Mouse (Mus musculus): ENCODE data around the gene Reep1. TPM values are rescaled to one million over a fixed set of nuclear protein-coding genes. Genes with fewer than 3 reads are reported as not detected.

Gene Reep1
- polyA plus RNA-seq, 1 experiment from 2014 or later = 20.3 TPM

- Histone ChIP-seq H3K36me3 (ENCODE audit: insufficient read depth) (no peaks in the 10 kb centered on the region), H3K9ac (no peak overlapping the region), H3K27me3 (ENCODE audit: insufficient read depth, low read length) (no peaks in the 10 kb centered on the region), H3K9me3 (ENCODE audit: low read depth, low read length) (no peaks in the 10 kb centered on the region), H3K27ac (ENCODE audit: low read depth) (no peak overlapping the region), H3K4me1 (ENCODE audit: insufficient read depth) (no peaks in the 10 kb centered on the region), H3K4me2 (no peak overlapping the region), H3K4me3 (ENCODE audit: low read depth, low read length) (no peak overlapping the region)
- TF ChIP-seq CTCF (IDR thresholded peaks at IDR 0.05; ENCODE audit: low read depth) = no peak
- WGBS = 81% methylated on average over 9 of the region's 9 CpGs
- ATAC-seq (ENCODE audit: insufficient read depth) (no peak), DNase-seq (no peak)
These were observed 38.3 kb downstream of the Reep1 start for GRCm38 (mm10) chr6:71745482-71746234.

- DNase-seq = no peak
- no peak overlapping the region for H3K4me2 ChIP-seq
- H3K4me1 ChIP-seq (ENCODE audit: insufficient read depth) = no peaks in the 10 kb centered on the region
- TF ChIP-seq CTCF (IDR thresholded peaks at IDR 0.05; ENCODE audit: low read depth) = no peak
- H3K36me3 ChIP-seq (ENCODE audit: insufficient read depth) = no peaks in the 10 kb centered on the region
- H3K4me3 ChIP-seq (ENCODE audit: low read depth, low read length) = no peak overlapping the region
- ATAC-seq (ENCODE audit: insufficient read depth) = no peak
- no peaks in the 10 kb centered on the region for H3K9me3 ChIP-seq (ENCODE audit: low read depth, low read length)
- no peak overlapping the region for H3K27ac ChIP-seq (ENCODE audit: low read depth)
- 20% methylated on average over 1 of the region's 1 CpGs for WGBS
- no peaks in the 10 kb centered on the region for H3K27me3 ChIP-seq (ENCODE audit: insufficient read depth, low read length)
- no peak overlapping the region for H3K9ac ChIP-seq
These were observed 38.9 kb downstream of the Reep1 start for GRCm38 (mm10) chr6:71746246-71746645.

GRCm38 (mm10) chr6:71746846-71747245 is 39.5 kb downstream of the Reep1 start:
- DNase-seq (no peak), ATAC-seq (ENCODE audit: insufficient read depth) (no peak)
- Histone ChIP-seq H3K9ac (no peak overlapping the region), H3K27ac (ENCODE audit: low read depth) (no peak overlapping the region), H3K36me3 (ENCODE audit: insufficient read depth) (no peaks in the 10 kb centered on the region), H3K9me3 (ENCODE audit: low read depth, low read length) (no peaks in the 10 kb centered on the region), H3K27me3 (ENCODE audit: insufficient read depth, low read length) (no peaks in the 10 kb centered on the region), H3K4me1 (ENCODE audit: insufficient read depth) (no peaks in the 10 kb centered on the region), H3K4me3 (ENCODE audit: low read depth, low read length) (no peak overlapping the region), H3K4me2 (no peak overlapping the region)
- no peak for TF ChIP-seq CTCF (IDR thresholded peaks at IDR 0.05; ENCODE audit: low read depth)
- 72% methylated on average over 8 of the region's 8 CpGs for WGBS

DNA sequence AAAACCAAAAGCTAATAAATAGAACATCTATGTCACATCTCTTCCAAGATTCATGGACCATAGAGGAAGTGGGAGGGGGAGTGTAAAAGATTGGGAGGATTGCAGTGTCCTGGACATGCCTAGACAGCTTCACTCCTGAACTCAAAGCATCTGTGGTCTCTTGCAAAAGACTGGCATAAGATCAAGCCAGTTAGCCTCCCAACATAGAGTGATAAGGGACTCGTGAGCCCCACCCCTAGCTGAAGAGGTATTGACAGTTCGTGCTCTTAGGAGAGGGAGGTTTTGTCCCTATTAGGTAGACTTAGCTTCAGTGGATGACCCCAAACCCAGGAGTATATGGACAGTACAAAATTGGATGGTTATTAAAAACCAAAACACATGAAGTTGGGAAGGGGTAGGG is 44.2 kb downstream of the Reep1 start:
- Histone ChIP-seq H3K9ac (no peak overlapping the region), H3K4me2 (no peak overlapping the region), H3K9me3 (ENCODE audit: low read depth, low read length) (no peaks in the 10 kb centered on the region), H3K36me3 (ENCODE audit: insufficient read depth) (no peaks in the 10 kb centered on the region), H3K4me1 (ENCODE audit: insufficient read depth) (no peaks in the 10 kb centered on the region), H3K27ac (ENCODE audit: low read depth) (no peak overlapping the region), H3K4me3 (ENCODE audit: low read depth, low read length) (no peak overlapping the region), H3K27me3 (ENCODE audit: insufficient read depth, low read length) (no peaks in the 10 kb centered on the region)
- TF ChIP-seq CTCF (IDR thresholded peaks at IDR 0.05; ENCODE audit: low read depth) = no peak
- WGBS = 53% methylated on average over 2 of the region's 2 CpGs
- DNase-seq (no peak), ATAC-seq (ENCODE audit: insufficient read depth) (no peak)

DNA sequence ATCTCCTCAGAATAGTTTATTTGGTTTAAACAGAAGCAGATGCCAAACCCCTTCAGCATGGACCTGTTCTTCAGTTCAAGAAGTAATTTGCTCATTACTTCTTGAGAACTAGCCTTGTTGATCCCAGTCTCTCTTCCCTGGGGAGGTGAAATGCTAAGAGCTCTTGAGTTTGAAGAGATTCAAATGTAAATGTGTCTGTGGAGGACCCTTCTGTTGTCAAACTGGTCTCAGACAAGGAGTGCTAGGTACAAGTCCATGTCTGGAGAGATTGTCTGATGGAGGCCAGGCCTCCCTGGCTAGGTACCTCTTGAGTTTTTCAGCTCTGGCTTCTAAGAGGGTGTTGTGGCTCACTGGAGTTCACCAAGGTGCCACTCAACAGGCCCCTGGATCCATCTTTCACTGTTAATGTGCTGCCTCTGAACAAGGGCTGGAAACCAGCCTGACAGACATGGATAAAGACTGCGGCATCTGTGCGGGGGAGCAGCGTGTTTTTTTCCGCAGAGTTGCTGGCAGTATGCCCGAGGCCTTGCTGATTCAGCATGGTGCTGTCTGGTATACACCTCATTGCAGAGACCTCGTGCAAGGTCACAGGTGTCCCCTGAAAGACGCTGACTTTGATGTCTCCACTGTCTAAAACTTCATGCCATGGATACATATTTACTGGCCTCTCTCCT is 45.6 kb downstream of the Reep1 start:
- no peaks in the 10 kb centered on the region for H3K9me3 ChIP-seq (ENCODE audit: low read depth, low read length)
- H3K4me3 ChIP-seq (ENCODE audit: low read depth, low read length) = no peak overlapping the region
- no peak overlapping the region for H3K27ac ChIP-seq (ENCODE audit: low read depth)
- no peaks in the 10 kb centered on the region for H3K27me3 ChIP-seq (ENCODE audit: insufficient read depth, low read length)
- DNase-seq (peak; percentile 38), ATAC-seq (ENCODE audit: insufficient read depth) (no peak)
- H3K4me2 ChIP-seq = no peak overlapping the region
- TF ChIP-seq CTCF (IDR thresholded peaks at IDR 0.05; ENCODE audit: low read depth) = no peak
- no peaks in the 10 kb centered on the region for H3K4me1 ChIP-seq (ENCODE audit: insufficient read depth)
- no peaks in the 10 kb centered on the region for H3K36me3 ChIP-seq (ENCODE audit: insufficient read depth)
- no peak overlapping the region for H3K9ac ChIP-seq
- WGBS = 56% methylated on average over 7 of the region's 7 CpGs

DNA sequence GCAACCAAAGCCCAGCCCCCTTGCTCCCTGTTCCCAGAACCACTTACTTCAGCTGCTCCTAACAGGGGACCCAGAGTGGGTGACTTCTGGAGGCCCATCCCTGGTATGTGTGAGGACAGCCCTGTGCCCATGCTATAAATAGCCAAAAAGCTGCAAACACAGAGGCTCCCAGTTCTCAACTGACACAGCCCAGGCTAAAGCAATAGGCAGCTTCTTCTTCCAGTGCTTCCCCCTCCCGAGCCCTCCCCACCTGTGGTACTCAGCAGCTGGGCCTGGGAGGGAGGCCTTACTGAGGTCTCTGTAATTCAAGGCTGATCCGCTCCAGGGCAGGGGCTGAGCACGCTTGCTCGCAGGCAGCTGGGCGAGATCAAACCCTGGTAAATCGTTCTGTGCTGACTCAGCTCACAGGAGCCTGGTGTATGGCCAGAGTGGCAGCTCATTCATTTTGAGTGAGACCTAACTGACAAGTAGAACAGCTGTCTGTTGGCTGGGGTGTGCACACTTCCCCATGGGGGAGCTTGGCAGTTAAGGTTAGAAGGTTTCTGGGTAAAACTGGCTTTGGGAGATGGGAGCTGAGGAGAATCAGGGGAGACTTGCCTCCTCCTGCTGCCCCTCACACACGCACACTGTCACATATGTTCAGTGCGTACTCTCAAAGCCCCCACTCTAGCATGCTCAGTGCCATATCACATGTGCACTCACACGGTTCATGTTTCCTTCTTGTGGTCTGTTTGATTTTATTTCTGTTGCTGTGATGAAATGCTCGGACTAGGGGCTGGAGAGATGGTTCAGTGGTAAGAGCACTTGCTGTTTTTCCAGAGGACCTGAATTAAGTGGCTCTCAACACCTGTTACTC is 49.9 kb downstream of the Reep1 start:
- TF ChIP-seq CTCF (IDR thresholded peaks at IDR 0.05; ENCODE audit: low read depth) = no peak
- 31% methylated on average over 10 of the region's 10 CpGs for WGBS
- H3K4me1 ChIP-seq (ENCODE audit: insufficient read depth) = no peaks in the 10 kb centered on the region
- no peak overlapping the region for H3K4me3 ChIP-seq (ENCODE audit: low read depth, low read length)
- H3K9me3 ChIP-seq (ENCODE audit: low read depth, low read length) = no peaks in the 10 kb centered on the region
- DNase-seq (peak; percentile 68), ATAC-seq (ENCODE audit: insufficient read depth) (peak; percentile 90)
- H3K27ac ChIP-seq (ENCODE audit: low read depth) = peak overlapping the region; percentile 58; the same call in 1 of the 2 replicates
- H3K27me3 ChIP-seq (ENCODE audit: insufficient read depth, low read length) = no peaks in the 10 kb centered on the region
- no peak overlapping the region for H3K9ac ChIP-seq
- no peaks in the 10 kb centered on the region for H3K36me3 ChIP-seq (ENCODE audit: insufficient read depth)
- H3K4me2 ChIP-seq = no peak overlapping the region

DNA sequence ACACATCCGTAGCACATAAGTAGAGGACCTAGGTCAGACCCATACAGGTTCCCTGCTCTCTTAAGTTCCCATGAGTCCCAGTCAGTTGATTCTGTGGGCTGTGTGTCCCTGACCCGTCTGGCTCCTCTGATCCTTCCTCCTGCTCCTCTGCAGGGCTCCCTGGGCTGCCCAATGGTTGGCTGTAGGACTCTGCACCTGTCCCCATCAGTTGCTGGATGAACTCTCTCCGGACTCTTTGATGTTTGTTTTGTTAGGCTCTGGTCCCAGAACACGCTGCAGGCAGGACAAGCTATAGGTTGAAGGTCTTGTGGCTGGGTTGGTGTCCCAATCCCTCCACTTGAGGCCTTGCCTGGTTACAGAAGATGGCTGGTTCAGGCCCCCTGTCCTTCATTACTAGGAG is 51.4 kb downstream of the Reep1 start:
- Histone ChIP-seq H3K4me1 (ENCODE audit: insufficient read depth) (no peaks in the 10 kb centered on the region), H3K27me3 (ENCODE audit: insufficient read depth, low read length) (no peaks in the 10 kb centered on the region), H3K9me3 (ENCODE audit: low read depth, low read length) (no peaks in the 10 kb centered on the region), H3K4me2 (no peak overlapping the region), H3K27ac (ENCODE audit: low read depth) (no peak overlapping the region), H3K4me3 (ENCODE audit: low read depth, low read length) (no peak overlapping the region), H3K36me3 (ENCODE audit: insufficient read depth) (no peaks in the 10 kb centered on the region), H3K9ac (no peak overlapping the region)
- 60% methylated on average over 4 of the region's 4 CpGs for WGBS
- TF ChIP-seq CTCF (IDR thresholded peaks at IDR 0.05; ENCODE audit: low read depth) = no peak
- ATAC-seq (ENCODE audit: insufficient read depth) (no peak), DNase-seq (no peak)
